Mouse (Mus musculus): ENCODE measurements at regions not wholly inside any gene's neighbourhood (a gene's known extent, or its start where the extent isn't known, plus 50 kb on each side); places are given as distances from the start of the nearest gene placed in this dataset.

DNA sequence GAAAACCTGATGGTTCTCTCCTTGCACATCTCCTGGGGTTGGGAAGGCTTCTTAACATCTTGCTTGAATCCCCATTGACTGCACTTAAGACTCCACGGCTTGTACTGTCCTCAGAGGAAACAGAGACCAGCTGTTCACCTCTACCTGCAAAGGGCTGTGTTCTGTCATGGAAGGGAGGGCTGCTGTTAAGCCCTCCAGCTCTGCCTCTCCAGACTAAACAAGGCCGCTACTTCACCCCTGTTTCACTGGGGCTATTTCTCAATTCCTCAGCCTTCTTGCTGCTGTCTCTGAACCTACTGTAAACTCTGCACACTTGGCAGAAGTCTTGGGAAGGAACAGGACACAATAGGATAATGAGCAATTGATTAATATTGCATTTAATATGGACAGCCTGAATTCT, 64.7 kb upstream of the BC052040 start:
- TF ChIP-seq CTCF (IDR thresholded peaks at IDR 0.05; ENCODE audit: borderline replicate concordance, extremely low read depth, insufficient read depth, insufficient read length): no peak
- no peak for TF ChIP-seq POLR2A (IDR thresholded peaks at IDR 0.05; ENCODE audit: borderline replicate concordance, extremely low read depth, insufficient read depth, insufficient read length, poor library complexity, severe bottlenecking)

All from brain, embryonic 14.5 days (tissue).